Mouse (Mus musculus): ENCODE measurements around the gene Rapgefl1.

The Rapgefl1 gene

DNA sequence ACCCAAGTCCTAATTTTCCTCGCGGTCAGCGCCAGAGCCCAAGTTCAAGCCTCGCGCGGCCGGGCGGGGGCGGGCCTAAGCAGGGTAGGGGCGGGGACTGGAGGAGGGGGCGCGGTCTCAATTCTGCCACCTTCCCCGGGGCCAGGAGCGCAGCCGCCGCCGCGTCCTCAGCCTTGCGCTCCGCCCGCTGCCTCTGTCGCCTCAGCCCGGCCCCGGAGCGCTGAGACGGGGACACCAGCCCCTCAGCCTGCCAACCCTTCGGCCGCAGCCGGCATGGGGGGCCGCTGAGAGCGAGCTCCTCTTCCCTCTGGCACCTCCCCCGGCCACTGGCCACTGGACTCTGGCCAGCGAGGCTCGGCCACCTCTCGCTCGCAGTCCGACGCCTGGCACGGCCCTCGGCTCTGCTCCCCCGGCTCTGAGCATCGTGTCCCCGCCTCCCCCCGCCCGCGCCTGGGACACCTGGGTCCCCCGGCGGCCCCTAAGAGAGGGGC lies at the start of gene Rapgefl1:
Gene Rapgefl1, plus strand, starts transcription at position 135 of the 491 bp plus-strand sequence.
- DNase-seq, result peak; percentile 87

DNA sequence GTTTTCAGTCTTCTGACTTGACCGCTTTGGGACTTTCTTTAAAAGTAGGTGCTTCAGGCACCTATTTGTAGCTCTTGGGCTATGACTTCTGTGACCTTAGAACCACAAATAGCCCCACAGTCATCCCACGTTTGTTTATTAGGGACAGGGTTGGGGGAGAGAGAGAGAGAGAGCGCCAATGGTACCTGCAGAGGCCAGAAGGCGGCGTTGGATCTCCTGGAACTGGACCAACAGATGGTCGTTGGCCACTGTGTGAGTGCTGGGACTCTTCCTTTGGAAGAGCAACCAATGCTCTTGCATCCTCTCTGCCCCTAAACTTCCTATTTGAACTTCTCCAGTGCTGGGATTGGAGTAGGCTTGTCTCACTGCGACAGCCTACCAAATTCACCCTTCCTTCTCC lies 49.4 kb upstream of the Rapgefl1 start:
- no peak for DNase-seq

DNA sequence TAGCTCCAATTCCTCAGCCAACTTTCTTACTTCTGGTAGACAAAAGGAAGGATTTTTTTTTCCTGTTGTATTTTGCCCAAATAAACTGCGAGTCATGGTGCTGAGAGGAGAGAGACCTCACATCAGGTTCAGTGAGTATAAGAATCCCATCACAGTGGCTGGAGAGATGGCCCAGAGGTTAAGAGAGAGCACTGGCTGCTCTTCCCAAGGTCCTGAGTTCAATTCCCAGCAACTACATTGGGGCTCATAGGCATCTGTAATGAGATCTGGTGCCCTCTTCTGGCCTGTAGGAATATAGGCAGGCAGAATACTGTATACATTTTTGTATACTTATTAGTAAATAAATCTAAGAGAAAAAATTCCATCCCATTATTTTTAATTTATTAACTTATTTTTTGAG lies 48.9 kb upstream of the Rapgefl1 start:
- peak; percentile 57 for DNase-seq

DNA sequence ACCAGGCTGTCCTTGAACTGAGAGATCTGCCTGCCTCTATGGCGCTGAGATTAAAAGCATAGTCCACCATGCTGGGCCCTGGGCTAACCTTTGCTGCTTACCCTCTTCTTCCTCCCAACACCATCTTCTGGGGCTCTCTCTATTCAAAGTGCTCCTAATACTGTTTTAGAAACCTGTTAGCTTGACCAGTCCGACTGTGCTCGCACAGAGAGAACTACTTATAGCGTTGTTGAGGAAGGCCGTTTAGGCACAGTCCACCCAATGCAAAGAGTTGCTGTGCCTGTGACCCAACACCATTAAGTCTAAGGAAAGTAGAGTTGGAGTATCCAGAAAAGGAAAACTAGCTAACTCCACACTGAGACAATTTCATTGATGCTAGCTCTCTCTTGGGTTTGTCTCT lies 48.4 kb upstream of the Rapgefl1 start:
- no peak for DNase-seq

DNA sequence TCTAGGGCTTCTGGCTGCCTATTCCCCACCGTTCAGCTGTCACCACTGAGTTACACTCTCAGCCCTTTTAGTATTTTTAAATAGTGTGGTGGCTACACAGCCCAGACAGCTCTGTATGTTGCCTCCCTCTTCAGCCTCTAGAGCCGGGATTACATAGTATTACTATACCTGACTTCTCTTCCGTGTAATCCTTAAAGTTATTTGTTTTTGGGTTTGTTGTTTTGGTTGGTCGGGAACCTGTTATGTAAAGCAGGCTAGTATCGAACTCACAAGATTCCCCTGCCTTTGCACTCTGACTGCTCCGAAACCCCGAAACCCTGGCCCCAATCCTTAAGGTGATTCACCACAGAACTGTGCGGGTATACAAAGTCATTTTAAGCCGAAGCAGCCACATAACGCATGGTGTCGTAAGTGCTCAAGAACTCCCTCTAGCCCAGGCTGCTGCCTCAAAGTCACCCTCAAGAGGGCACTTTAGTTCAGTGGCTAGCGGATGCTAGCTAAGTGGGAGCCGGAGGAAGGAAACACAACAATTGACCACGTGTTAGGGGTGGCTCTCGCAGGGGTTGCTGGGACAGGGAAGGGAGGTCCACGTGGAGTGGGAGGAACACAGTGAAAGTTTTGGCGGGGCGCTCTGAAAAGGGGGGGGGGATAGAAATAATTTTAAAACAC lies 47.9 kb upstream of the Rapgefl1 start:
- peak; percentile 96 for DNase-seq

DNA sequence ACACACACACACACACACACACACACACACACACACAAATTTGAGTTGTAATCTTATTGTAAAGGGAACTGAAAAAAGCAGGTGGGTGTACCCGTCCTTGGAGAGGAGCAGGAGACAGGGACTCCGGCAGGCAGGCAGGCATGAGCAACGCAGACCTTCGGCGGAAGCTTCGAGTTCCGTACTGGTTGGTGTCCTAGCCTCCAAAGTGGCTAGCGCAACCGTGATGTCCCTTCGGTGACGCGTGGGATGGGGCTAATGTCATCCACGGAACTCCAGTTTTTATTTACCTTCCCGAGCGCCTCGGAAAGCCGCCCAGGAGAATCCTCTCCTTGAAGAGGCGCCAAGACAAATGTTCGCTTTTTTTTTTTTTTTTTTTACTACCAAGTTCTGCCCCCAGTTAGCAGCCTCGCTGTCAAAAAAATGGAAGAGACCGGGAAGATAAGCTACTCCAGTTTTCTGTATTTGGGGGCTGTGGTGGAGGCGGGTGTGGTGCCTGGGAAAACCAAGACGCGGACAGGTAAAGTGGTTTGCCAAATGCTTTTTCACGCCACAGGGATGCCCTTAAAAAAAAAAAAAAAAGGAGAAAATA lies 47.3 kb upstream of the Rapgefl1 start:
- DNase-seq, result no peak

DNA sequence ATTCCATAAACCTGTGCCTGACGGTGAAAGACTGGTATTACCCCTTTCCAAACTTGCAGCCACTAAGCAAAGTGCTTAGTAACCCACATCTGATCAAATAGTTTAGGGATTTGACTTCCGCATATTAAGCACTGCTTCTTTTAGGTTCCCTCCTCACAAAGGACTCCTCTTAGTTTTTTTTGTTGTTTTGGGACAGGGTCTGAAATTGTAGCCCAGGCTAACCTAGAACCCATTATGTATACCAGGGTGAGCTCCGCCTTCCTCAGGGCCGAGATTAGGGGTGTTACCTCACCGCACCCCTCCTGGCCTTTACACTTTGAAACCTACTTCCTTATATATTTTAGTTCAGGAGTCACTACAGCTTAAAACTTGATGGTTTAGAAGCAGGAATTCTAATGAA lies 46.8 kb upstream of the Rapgefl1 start:
- no peak for DNase-seq

DNA sequence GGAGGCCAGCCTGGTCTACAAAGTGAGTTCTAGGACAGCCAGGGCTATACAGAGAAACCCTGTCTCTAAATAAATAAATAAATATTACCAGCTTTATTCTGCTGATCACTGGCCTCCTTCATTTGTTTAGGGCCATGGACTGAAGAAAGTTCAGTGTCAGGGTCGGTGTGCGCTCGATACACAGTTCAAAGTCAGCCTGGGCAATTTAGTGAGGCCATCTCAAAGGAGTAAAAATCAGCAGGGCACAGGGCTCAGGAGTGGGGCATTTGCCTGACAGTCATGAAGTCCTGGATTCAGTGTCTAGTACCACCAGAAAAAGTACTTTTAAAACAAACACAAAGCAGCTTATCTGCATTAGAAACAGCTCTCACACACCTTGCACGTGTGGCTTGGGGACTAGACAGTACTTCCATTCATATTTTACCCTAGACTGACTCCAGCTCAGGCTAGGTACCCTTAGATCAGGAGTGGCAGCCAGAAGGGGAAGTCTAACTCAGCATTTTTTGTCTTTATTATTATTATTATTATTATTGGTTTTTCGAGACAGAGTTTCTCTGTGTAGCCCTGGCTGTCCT lies 45.9 kb upstream of the Rapgefl1 start:
- no peak for DNase-seq

DNA sequence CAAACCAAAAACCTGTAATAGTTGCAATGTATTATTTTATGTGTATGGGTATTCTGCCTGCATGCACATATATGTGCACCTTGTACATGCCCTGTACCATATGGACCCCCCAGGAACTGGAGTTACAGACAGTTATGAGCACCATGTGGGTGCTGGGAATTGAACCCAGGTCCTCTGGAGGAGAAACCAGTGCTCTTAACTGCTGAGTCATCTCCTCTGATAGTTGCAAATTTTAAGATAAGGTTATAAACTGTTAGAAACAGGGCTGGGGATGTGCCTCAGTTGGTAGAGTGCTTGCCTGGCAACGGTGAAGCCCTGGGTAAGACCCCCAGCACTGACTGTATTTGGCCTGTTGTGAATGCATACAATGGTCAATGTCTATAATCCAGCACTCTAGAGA lies 45.1 kb upstream of the Rapgefl1 start:
- DNase-seq, result no peak

DNA sequence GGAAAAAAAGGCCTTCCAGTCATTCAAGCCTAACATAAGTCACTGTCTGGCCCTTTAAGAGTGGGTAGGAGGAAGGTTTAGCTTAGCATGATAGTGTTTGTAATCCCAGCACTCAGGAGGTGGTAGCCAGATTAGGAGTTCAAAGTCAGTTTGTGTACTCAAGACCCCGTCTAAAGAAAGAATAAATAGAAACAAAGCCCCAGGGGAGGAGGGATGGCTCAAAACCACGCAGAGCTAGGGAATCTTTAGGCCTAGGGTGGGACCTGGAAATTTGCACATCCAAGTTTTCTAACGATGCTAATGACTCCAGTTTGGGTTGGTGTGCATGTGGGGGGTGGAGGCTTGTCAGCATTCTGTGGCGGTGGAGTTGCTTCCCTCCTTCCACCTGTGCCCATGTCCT lies 44.5 kb upstream of the Rapgefl1 start:
- no peak for DNase-seq

DNA sequence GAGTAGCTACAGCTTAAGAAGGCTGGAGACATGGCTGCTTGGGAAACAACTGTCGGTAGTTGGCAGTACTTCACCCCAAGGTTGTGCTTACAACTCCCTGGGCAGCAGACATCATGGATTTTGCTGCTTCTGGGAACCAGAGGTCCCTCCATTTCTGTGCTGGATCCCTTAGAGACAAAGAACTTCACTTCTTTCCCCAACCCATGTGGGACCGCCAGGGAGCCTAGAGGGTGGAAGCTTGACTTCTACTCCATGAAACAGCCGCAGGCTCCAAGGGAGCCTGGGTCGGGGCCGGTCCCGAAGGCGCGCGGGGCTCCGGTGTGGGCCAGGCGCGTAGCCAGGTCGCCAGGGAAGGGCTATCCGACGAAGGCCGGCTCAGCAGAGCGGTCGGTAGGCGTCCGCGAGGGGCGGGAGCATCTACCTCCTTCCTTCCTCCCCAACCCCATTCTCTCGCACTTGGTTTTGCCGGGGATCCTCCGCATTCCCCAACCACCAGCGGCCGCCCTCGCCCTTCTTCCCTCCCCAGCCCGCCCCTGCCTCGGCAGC lies 42.0 kb upstream of the Rapgefl1 start:
- peak; percentile 80 for DNase-seq

DNA sequence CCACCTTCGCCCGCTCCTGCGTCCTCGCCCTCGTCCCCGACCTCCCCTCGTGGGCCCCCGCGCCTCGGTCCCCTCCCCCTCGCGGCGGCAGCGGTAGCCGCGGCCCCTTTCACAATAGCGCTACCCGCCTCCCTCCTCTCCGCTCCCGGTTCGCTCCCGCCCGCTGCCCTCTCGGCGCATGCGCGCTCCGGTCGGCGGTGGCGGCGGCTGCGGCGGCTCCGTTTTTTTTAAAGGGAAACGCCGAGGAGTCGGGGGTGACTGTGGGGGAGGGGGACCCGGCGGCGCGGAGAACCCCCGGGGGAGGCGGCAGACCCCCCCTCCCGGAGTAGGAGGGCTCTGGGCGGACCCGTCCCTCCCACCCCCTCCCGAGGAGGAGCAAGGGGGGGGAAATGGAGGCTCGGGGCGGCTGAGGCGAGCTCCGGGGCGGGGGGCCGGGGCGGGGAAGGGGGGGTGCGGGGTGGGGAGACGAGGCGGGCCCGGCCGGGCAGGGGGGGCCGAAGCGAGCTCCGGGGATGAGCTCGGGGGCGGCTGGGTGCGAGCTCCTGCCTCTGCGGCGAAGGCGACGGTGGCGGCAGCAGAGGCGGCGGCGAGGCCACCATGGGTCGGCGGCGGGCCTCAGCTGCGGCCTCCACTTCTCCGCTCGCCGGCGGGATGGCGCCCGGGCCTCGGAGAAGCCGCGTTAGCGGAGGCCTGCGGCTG lies 41.4 kb upstream of the Rapgefl1 start, which contains the start of gene Msl1:
Gene Msl1, plus strand, starts transcription at position 502 of the 699 bp plus-strand sequence.
- peak; percentile 84 for DNase-seq

DNA sequence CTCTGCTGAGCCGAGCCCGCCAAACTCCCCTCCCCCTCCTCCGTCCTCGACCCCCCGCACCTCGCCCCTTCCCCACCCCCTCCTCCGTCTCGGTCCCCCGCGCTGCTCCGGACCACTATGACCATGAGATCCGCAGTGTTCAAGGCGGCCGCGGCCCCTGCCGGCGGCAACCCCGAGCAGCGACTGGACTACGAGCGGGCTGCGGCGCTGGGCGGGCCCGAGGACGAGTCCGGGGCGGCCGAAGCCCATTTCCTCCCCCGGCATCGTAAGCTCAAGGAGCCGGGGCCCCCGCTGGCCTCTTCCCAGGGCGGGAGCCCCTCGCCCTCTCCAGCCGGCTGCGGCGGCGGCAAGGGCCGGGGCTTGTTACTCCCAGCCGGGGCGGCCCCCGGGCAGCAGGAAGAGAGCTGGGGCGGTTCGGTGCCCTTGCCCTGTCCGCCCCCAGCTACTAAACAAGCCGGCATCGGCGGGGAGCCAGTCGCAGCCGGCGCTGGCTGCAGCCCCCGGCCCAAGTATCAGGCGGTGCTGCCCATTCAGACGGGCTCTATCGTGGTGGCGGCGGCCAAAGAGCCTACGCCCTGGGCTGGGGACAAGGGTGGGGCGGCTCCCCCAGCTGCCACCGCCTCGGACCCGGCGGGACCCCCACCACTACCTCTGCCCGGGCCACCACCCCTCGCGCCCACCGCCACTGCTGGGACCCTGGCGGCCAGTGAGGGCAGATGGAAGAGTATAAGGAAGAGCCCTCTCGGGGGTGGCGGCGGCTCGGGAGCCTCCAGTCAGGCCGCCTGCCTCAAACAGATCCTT lies 40.7 kb upstream of the Rapgefl1 start:
- peak; percentile 50 for DNase-seq

DNA sequence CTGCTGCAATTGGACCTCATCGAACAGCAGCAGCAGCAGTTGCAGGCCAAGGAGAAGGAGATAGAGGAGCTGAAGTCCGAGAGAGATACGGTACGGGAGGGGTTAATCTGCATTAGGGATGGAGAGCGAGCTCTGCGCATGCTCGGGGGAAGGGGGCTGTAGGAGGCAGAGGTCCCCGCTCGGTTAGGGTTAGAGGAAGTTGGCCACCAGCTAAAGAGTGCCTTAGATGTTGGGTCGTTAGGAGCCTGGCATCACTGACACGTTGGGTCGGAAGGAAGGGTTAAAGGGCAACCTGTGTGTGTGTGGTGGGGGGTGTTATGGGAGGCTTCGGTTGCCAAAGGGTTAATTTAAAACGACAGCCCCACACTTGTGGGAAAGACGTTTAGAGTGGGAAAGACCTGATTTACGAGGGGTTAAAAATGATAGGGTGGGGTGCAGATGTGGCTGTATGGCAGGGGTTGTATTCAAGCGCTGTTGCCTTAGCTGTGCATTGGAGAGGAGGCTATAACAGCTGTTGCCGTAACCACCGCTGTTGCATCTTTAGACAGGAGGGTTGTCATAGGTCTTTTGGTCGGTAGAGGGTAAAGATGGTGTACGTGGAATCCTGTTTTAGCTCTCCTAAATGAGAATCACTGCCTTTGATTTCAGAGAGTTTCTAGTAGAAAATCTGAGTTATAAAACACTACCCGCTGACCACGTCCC lies 39.9 kb upstream of the Rapgefl1 start:
- peak; percentile 69 for DNase-seq

DNA sequence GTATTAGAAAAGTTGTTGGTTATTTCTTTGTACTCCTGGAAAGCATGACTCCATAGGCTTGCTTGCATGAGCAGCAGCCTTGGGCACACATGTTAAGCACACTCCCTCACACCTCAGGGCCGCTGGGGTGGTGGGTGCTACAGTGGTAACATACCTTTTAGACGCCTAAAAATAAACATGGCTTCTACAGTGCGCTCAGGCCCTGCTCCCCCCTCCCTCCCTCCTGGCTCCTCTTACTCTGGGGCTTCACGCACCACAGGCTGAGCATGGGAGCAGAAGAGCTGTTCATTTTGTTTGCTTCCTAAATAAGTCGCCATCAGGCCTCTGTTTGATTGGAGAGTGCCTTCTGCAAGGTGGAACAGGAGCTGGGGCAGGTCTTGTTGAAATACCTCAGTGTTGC lies 39.3 kb upstream of the Rapgefl1 start:
- no peak for DNase-seq

DNA sequence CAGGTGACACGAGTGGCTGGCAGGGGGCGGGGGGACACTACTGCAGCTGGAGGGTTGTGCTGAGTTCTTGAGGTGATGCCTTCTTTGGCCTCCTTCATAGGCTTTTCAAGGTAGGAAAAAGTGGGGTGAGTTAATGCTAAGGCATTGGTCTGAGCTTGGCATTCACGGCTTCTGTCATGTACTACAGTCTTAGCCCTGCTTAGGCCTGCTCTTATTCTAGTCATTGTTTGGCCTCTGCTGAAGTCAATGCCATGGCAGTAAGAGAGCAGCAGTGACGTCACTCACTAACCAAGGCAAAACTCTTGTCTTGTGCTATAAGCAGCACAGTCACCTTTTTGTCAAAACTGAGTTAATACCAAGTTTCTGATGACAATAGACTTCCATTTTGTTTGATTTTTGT lies 38.7 kb upstream of the Rapgefl1 start:
- no peak for DNase-seq

DNA sequence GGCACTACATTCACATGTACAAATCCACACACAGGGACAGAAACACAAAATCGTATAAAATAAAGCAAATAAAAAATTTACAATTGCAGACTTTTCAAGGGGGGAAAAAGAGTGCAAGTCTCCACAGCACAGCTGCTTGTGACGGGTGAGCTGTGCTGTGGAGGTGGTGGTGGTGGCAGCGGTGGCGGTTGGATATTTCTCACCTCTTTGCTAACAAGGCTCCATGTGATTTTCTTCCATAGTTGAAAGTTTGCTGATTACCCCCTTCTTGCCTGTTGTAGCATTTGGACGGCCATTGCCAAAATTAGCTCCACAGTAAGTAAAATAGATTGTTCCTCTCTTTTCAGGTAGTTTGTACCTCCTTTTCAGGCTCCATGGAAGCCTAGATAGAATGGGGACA lies 32.0 kb upstream of the Rapgefl1 start, which contains the start of gene Casc3:
Gene Casc3, plus strand, starts transcription at position 301 of the 400 bp plus-strand sequence.
- no peak for DNase-seq

DNA sequence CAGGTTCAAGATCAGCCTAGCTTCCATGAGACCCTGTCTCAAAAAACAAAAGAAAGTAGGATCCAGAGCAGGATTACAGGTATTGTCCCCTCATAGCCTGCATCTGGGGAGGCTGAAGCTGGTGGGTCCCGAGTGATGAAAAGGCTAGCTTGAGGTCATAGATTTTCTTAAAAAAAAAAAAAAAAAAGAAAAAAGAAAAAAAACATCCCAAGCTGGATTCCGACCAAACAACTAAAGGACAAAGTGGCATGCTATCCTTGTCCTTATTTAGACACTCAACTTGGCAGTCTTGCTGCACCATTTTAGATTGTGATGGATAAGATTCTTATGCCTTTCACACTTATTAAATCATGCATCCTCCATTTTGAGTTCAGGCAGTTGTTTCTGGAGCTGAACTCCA lies 28.2 kb upstream of the Rapgefl1 start:
- no peak for DNase-seq

DNA sequence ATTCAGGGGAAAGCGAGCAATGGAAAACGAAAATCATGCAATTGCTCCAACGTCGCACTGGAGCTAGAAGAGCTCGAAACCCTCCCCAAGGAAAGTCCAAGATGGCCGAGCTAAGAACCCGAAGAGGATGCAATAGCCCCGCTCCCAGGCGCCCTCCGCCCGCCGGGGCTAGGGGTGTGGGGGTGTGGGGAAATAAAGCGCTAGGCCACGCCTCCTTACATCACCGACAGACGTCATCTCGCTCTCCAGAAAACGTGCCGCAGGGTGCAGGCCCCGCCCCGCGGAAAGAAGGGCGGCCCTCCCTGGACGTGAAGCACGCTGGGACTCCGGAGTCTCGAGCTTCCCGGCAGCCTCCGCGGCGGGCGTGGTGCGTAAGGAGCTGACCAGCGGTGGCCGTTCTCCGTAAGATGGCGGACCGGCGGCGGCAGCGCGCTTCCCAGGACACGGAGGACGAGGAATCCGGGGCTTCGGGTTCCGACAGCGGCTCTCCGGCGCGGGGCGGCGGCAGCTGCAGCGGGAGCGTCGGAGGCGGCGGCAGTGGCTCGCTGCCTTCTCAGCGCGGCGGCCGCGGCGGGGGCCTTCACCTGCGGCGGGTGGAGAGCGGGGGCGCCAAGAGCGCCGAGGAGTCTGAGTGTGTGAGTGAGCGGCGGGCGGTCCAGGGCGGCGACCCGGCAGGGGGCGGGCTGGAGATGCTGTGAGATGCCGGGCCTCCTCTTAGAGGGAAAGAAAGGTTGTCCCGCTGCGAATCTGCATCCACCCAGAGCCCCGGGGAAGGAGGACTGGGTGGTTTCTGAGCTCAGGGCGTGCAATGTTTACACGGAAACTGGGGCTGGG lies 26.9 kb upstream of the Rapgefl1 start:
- peak; percentile 100 for DNase-seq

DNA sequence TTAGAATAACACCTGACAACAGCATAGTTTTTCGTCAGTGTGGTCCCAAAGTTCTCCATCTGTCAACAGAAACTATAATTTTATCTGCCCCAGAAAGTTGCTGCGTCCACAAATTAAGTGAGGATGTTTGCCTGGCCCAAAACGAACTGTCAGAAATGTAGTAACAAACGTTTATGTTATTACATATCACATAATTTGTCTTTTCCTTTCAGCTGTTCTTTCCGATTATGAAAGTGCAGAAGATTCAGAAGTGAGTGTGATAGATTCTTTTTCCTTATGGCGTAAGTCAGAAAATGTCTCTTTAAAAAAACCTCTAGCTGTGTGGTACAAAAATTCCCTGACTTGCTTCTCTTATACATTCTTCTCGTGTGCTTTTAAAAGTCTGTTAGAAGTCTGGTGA lies 25.9 kb upstream of the Rapgefl1 start:
- no peak for DNase-seq

All from lung, postnatal 36 days (tissue).